Mouse (Mus musculus) limb, embryonic 11.5 days (tissue): Measurements from ENCODE around the gene Lamp1. TPM values are rescaled to one million over a fixed set of nuclear protein-coding genes. Genes with fewer than 3 reads are reported as not detected.

Experiments
- ATAC-seq: fragments of 200-750 bp; cut with Nextera tagmentation; 2 replicates; pipeline ENCODE4 v1.8.0; 2017; ENCODE audit warnings: low read depth; ENCODE audit not compliant: insufficient number of reproducible peaks, low FRiP score, low TSS enrichment
- DNase-seq: peaks from one replicate; pipeline ENCODE4 v3.0.0-alpha.2; 2015; ENCODE audit warnings: low spot score
- H3K27ac ChIP-seq: fragments of 300-500 bp; sonication (generic); replicated peaks from 2 replicates; pipeline ENCODE4 v1.5.1; 2014; ENCODE audit warnings: low read depth, mild to moderate bottlenecking, low read length
- H3K27me3 ChIP-seq: fragments of 300-500 bp; sonication (generic); 2 replicates; pipeline ENCODE4 v1.6.1; 2014; ENCODE audit warnings: mild to moderate bottlenecking, low read length, mixed read lengths; ENCODE audit not compliant: control insufficient read depth, insufficient read depth
- H3K36me3 ChIP-seq: fragments of 300-500 bp; sonication (generic); 2 replicates; pipeline ENCODE4 v1.6.1; 2014; ENCODE audit warnings: mild to moderate bottlenecking, low read length, moderate library complexity, mixed read lengths; ENCODE audit not compliant: control insufficient read depth, insufficient read depth
- H3K4me1 ChIP-seq: fragments of 300-500 bp; sonication (generic); 2 replicates; pipeline ENCODE4 v1.6.1; 2014; ENCODE audit warnings: low read length, mixed read lengths; ENCODE audit not compliant: control insufficient read depth, insufficient read depth
- H3K4me2 ChIP-seq: fragments of 300-500 bp; sonication (generic); 2 replicates; pipeline ENCODE4 v1.6.1; 2014; ENCODE audit warnings: low read depth, mild to moderate bottlenecking, moderate library complexity; ENCODE audit not compliant: severe bottlenecking
- H3K4me3 ChIP-seq: fragments of 300-500 bp; sonication (generic); 2 replicates; pipeline ENCODE4 v1.5.1; 2014; ENCODE audit warnings: low read depth, low read length
- H3K9ac ChIP-seq: fragments of 300-500 bp; sonication (generic); 2 replicates; pipeline ENCODE4 v1.6.1; 2014; ENCODE audit warnings: mild to moderate bottlenecking, low read length
- H3K9me3 ChIP-seq: fragments of 300-500 bp; sonication (generic); 2 replicates; pipeline ENCODE4 v1.6.1; 2016; ENCODE audit warnings: low read length; ENCODE audit not compliant: control insufficient read depth
- WGBS: fragments of 180-500 bp; shearing (Covaris S2); extraction: QIAGEN DNeasy Blood & Tissue Kit; methylation state at CpG from one replicate; pipeline ENCODE4 v1.1.7; 2014; 5-methylcytosine and 5-hydroxymethylcytosine counted together
- polyA plus RNA-seq: library from polyadenylated mRNA; unstranded; fragments of >200 nt; fragmentation: Nextera tagmentation; extraction: Ambion mirVana; gene quantifications from 2 replicates; pipeline ENCODE4 v1.2.1, GENCODE M21; 2014

Lamp1 gene
- polyA plus RNA-seq, 1 experiment from 2014 or later: 221 TPM

DNA sequence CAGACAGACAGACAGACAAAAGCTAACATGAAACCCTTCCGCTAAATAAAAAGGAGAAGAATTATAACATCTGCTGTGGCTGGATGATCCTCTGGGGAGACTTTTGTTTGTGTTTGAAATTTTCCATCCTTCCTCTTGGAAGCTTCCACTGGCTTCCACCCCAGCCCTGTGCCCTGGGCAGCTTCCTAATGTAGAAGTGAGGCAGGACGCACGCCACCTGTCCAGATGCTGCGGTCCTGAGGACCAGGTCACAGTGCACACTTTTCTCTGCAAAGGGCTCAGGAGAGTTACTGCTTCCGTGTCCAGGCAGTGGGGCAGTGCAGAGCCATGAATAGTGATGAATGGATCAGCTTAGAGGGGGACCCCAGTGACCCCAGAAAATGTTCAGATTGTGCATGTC, 46.4 kb downstream of the Lamp1 start:
- no peak overlapping the region for H3K4me3 ChIP-seq
- H3K27me3 ChIP-seq: peaks cover 23% of the 10 kb centered on the region
- H3K9ac ChIP-seq: no peak overlapping the region
- DNase-seq (no peak), ATAC-seq (no peak)
- H3K4me2 ChIP-seq: no peak overlapping the region
- no peaks in the 10 kb centered on the region for H3K4me1 ChIP-seq
- H3K9me3 ChIP-seq: no peaks in the 10 kb centered on the region
- no peak overlapping the region for H3K27ac ChIP-seq
- no peaks in the 10 kb centered on the region for H3K36me3 ChIP-seq
- WGBS: 86% methylated on average over 5 of the region's 5 CpGs

DNA sequence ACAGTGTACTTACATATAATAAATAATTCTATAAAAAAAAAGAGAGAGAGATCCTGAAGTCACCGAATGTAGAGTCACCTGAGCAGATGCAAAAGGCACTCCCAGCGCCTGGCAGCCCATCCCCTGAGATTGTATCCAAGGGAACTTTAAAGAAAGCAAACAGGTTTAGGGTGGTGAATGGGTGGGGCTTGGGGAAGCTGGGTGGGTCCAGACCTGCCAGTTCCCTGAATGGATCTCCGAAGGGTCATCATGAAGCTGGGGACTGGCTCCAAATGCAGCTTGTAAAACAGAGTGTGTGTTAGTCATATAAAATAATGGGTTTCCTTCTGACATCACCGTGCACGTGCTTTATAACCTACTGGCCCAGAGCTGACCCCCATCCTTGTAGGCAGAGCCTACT, 47.3 kb downstream of the Lamp1 start:
- Histone ChIP-seq H3K36me3 (no peaks in the 10 kb centered on the region), H3K4me2 (no peak overlapping the region), H3K9me3 (no peaks in the 10 kb centered on the region), H3K4me1 (no peaks in the 10 kb centered on the region), H3K9ac (no peak overlapping the region), H3K27me3 (peaks cover 16% of the 10 kb centered on the region), H3K4me3 (no peak overlapping the region), H3K27ac (no peak overlapping the region)
- ATAC-seq: no peak
- no peak for DNase-seq
- WGBS: 24% methylated on average over 5 of the region's 5 CpGs

DNA sequence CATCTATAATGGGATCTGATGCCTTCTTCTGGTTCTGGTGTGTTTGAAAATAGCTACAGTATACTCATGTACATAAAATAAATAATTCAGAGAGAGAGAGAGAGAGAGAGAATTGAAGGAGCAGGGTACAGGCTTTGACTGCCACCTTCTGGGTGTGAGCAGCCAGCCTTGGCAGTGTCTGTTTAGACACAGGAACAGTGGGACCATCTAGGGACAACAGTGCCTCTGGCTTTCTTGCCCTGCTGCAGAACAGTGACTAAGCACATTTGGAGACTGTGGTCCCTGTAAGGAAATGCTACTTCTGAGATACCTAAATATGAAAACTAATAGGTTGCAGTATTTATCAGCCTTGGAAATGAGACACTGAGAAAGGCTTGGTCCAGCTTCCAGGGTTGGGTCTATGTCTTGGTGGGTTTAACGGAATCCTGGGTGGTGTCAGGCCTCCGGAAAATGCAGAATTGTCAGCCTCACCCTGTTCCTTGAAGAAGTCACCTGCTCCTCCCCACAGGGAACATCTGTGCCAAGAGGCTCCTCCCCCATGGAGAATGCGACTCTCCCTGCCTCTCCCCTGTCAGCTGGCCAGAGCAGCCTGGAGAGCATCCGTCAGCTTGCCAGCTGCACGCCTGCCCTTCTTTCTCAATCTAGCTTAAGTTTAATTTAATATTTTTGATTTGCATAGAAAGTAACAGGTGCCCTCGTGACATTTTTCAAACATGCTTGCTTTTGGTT, 49.8 kb downstream of the Lamp1 start:
- H3K4me3 ChIP-seq: no peak overlapping the region
- peaks cover 6% of the 10 kb centered on the region; the same call in 1 of the 2 replicates for H3K4me1 ChIP-seq
- DNase-seq: no peak
- no peak overlapping the region for H3K4me2 ChIP-seq
- H3K9ac ChIP-seq: no peak overlapping the region
- no peaks in the 10 kb centered on the region for H3K27me3 ChIP-seq
- WGBS: 38% methylated on average over 6 of the region's 6 CpGs
- no peak overlapping the region for H3K27ac ChIP-seq
- H3K36me3 ChIP-seq: no peaks in the 10 kb centered on the region
- H3K9me3 ChIP-seq: no peaks in the 10 kb centered on the region
- no peak for ATAC-seq

DNA sequence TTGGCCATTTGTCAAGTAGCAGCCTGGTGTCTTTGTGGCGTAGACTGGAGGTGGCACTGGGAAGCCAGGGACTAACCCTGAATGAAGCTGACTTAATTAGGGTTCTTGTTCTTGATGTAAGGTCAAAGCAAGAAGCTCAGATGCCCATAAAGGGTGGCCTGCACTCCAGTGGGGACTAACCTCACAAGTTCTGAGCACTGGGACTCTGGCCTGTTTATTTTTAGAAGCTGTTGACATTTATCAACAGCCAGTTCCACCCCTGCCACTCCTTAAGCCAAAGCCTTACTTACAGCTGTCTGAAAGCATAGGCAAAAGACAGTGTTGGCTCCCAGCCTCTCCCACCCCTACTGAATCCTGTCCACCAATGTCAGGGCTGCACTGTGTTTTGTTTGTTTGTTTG, 50.8 kb downstream of the Lamp1 start:
- peaks cover 6% of the 10 kb centered on the region; the same call in 1 of the 2 replicates for H3K4me1 ChIP-seq
- no peak overlapping the region for H3K4me2 ChIP-seq
- no peak overlapping the region for H3K9ac ChIP-seq
- 32% methylated on average over 1 of the region's 1 CpGs for WGBS
- no peaks in the 10 kb centered on the region for H3K9me3 ChIP-seq
- DNase-seq (no peak), ATAC-seq (no peak)
- no peak overlapping the region for H3K4me3 ChIP-seq
- no peak overlapping the region for H3K27ac ChIP-seq
- no peaks in the 10 kb centered on the region for H3K36me3 ChIP-seq
- no peaks in the 10 kb centered on the region for H3K27me3 ChIP-seq

DNA sequence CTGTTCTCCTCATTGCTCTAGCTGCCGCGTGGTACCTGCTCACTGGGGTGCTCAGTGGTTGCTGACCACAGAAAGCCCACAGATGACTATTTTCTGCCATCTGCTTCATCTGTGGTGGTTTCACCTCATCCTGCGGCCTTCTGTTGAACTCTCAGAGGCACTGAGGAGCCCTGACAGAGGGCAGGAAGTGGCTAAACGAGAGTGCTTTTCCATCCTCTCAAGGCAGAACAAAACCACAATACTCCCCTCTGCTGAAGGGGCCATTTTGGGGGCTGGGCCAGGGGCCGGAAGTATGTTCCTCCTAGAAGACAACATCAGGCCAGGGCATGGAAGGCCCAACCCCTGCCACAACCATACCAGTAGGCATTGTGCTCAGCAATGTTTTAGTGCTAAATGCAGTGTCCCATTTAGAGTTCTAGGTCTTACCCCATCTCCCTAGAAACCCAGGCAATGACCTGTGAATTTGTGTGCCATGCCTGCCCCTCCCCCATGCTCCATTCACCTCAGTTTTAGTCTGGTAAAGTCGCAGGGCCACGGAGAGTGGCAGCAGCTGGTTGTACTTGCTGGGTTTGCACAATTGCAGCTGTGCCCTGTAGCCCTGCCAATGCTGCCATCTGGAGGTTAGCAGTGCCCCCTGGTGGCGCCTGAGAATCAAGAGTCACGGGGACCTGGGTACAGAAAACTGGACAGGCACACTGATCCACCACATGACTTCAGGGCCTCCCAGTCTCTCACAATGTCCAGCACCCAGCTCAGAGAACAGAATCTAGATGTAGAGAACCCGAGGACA, 54.7 kb downstream of the Lamp1 start:
- 31% methylated on average over 10 of the region's 10 CpGs for WGBS
- H3K27me3 ChIP-seq: no peaks in the 10 kb centered on the region
- H3K9me3 ChIP-seq: no peaks in the 10 kb centered on the region
- no peak overlapping the region for H3K9ac ChIP-seq
- H3K4me3 ChIP-seq: no peak overlapping the region
- ATAC-seq (peak; percentile 51), DNase-seq (peak; percentile 91)
- no peak overlapping the region for H3K27ac ChIP-seq
- H3K4me1 ChIP-seq: peaks cover 6% of the 10 kb centered on the region; the same call in 1 of the 2 replicates
- no peaks in the 10 kb centered on the region for H3K36me3 ChIP-seq
- 0 out of 2 replicates have a peak overlapping the region, but pooled peaks have one; percentile 12 for H3K4me2 ChIP-seq

DNA sequence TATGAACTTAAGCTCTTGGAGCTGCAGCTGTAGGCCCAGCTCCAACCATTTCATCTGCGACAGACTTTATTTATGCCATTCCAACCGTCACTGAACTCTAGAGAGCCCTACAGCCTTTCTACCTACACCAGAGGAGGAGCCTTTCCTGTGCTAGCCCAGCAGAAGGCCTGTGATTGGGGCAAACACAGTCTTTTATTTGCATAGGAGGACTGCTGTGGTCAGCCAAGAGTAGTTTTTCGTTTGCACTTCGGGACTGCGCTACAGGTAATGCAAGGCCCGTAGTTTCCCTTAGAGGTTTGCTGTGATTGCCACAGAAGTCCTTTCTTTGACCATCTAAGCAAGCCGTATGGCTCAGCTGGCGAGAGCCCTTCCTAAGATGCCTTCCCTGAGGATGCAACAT, 57.4 kb downstream of the Lamp1 start:
- ATAC-seq (no peak), DNase-seq (no peak)
- no peaks in the 10 kb centered on the region for H3K36me3 ChIP-seq
- H3K9me3 ChIP-seq: no peaks in the 10 kb centered on the region
- 69% methylated on average over 8 of the region's 8 CpGs for WGBS
- H3K4me1 ChIP-seq: peaks cover 6% of the 10 kb centered on the region; the same call in 1 of the 2 replicates
- no peak overlapping the region for H3K4me3 ChIP-seq
- no peak overlapping the region for H3K4me2 ChIP-seq
- no peak overlapping the region for H3K9ac ChIP-seq
- H3K27me3 ChIP-seq: no peaks in the 10 kb centered on the region
- no peak overlapping the region for H3K27ac ChIP-seq

DNA sequence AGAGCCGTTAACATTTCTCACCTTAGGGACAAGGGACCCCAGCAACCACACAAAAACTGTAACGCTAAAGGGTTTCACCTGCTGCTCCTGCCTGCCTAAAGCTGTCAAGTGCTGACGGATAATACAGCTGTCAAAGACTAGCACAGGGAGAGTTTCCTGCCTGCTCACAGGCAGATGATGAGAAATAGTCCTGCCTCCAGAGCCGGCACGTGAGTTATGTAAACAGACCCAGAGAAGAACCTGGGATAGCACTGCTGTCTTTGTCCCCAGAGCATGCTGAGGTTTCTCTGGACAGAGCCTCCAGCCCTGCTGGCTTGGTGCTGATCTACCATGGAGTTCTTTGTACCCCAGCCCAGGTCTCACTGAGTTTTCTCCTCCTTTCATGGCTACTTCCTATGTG, 58.1 kb downstream of the Lamp1 start:
- Histone ChIP-seq H3K27me3 (no peaks in the 10 kb centered on the region), H3K4me2 (no peak overlapping the region), H3K27ac (no peak overlapping the region), H3K9me3 (no peaks in the 10 kb centered on the region), H3K36me3 (no peaks in the 10 kb centered on the region), H3K4me1 (peaks cover 6% of the 10 kb centered on the region; the same call in 1 of the 2 replicates), H3K4me3 (no peak overlapping the region), H3K9ac (no peak overlapping the region)
- ATAC-seq: no peak
- WGBS: 41% methylated on average over 5 of the region's 5 CpGs
- no peak for DNase-seq

DNA sequence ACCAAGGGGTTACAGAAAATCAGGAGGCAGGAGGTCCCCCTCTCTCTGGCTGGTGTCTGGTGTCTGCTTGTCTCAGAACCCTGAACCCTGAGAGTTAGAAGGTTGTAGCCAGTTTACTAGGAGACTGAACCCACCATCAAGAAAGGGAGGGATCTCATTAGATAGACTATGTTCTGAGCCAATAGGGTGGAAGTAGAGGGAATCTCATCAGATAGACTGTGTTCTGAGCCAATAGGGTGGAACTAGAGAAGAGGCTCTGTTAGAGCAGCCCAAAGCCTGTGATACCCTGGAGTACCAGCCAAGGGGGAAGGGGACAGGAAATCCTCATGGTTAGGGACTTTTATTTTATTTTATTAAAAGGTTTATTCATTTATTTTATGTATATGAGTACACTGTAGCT, 59.0 kb downstream of the Lamp1 start:
- no peaks in the 10 kb centered on the region for H3K27me3 ChIP-seq
- no peak overlapping the region for H3K4me2 ChIP-seq
- no peak overlapping the region for H3K9ac ChIP-seq
- no peaks in the 10 kb centered on the region for H3K9me3 ChIP-seq
- DNase-seq (no peak), ATAC-seq (no peak)
- H3K36me3 ChIP-seq: no peaks in the 10 kb centered on the region
- peaks cover 6% of the 10 kb centered on the region; the same call in 1 of the 2 replicates for H3K4me1 ChIP-seq
- H3K27ac ChIP-seq: no peak overlapping the region
- no peak overlapping the region for H3K4me3 ChIP-seq
